Mouse (Mus musculus): Measurements from ENCODE around the gene Cep57l1. TPM values are rescaled to one million over a fixed set of nuclear protein-coding genes. Genes with fewer than 3 reads are reported as not detected.
A peak's percentile ranks its signal among the peaks of the same experiment; 100 is the strongest.

Gene Cep57l1
- polyA plus RNA-seq, 1 experiment from 2014 or later = 20.7 TPM

DNA sequence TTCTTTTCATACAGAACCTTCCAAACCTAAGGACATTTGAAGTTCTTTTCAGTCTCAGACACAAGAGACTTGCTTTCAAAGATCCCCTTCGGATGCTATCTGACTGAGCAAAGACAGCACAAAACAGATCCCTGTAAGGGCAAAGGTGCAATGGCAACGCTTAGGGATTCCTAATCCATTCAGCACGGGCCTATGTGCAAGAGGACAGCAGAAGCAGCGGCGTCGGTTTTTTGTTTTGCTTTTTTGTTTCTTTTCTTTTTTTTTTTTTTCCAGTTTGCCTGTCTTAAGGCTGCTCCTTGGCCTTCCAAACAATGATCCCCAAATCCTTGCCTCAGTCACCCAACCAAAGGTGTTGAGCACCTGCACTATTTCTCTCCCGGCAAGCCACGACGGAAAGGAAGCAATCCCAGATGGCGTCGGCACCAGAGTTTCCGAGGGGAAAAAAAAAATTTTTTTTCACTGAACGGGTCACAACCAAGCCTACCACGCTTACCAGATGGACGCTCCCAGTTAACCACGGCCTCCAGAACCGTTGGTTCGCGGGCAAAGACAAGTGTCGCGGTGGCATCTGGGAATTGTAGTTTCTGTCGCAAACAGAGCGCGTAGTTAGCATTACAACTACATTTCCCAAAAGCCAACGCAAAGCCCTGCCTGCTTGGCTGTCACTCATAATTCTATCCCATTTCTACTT, 446 bp downstream of the Cep57l1 start:
- no peaks in the 10 kb centered on the region for H3K9me3 ChIP-seq
- peaks cover 33% of the 10 kb centered on the region for H3K4me1 ChIP-seq (replicated peaks)
- H3K27ac ChIP-seq = peak overlapping the region; percentile 96
- no peaks in the 10 kb centered on the region for H3K27me3 ChIP-seq (ENCODE audit: insufficient read depth, poor library complexity, severe bottlenecking)
- H3K4me3 ChIP-seq = peak overlapping the region; percentile 65
- 0 out of 2 replicates have a peak, but pooled peaks cover 4% of the 10 kb centered on the region for H3K36me3 ChIP-seq
- DNase-seq (ENCODE audit: low spot score) = peak; percentile 85
- 4% methylated on average over 25 of the region's 25 CpGs for WGBS

- DNase-seq (ENCODE audit: low spot score) = no peak
These were observed 3.8 kb downstream of the Cep57l1 start for GRCm38 (mm10) chr10:41805729-41806355.

DNA sequence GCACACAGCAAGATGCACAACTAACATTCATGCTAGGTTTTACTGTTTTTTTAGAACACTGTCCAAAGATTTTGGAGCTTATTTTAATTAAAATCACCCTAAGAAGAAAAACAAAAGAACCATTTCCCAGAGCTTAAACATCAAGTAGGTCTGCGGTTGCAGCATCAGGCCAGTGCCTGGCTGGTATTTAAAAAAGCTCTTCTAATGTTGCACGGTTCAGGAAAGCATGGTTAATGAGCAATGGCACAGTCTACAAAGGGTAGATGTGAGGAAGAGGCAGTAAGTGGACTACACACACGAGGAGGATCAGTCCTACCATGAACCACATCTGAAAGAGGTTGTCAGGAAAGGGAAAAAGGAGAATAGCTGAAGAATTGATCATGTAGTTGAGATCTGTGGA, 5.0 kb downstream of the Cep57l1 start:
- peaks cover 49% of the 10 kb centered on the region for H3K36me3 ChIP-seq
- no peak overlapping the region for H3K4me3 ChIP-seq
- H3K4me1 ChIP-seq (replicated peaks) = no peaks in the 10 kb centered on the region
- H3K27me3 ChIP-seq (ENCODE audit: insufficient read depth, poor library complexity, severe bottlenecking) = no peaks in the 10 kb centered on the region
- no peak overlapping the region for H3K27ac ChIP-seq
- DNase-seq (ENCODE audit: low spot score) = no peak
- peaks cover 41% of the 10 kb centered on the region for H3K9me3 ChIP-seq
- WGBS = 90% methylated on average over 3 of the region's 3 CpGs

More at GRCm38 (mm10) chr10:41805729-41806355, 3.8 kb downstream of the Cep57l1 start:
- H3K9me3 ChIP-seq = peaks cover 32% of the 10 kb centered on the region
- no peak overlapping the region for H3K4me3 ChIP-seq
- WGBS = 86% methylated on average over 2 of the region's 2 CpGs
- peaks cover under 1% of the 10 kb centered on the region; the same call in 1 of the 2 replicates for H3K4me1 ChIP-seq (replicated peaks)
- peaks cover 37% of the 10 kb centered on the region for H3K36me3 ChIP-seq
- no peaks in the 10 kb centered on the region for H3K27me3 ChIP-seq (ENCODE audit: insufficient read depth, poor library complexity, severe bottlenecking)
- no peak overlapping the region for H3K27ac ChIP-seq

DNA sequence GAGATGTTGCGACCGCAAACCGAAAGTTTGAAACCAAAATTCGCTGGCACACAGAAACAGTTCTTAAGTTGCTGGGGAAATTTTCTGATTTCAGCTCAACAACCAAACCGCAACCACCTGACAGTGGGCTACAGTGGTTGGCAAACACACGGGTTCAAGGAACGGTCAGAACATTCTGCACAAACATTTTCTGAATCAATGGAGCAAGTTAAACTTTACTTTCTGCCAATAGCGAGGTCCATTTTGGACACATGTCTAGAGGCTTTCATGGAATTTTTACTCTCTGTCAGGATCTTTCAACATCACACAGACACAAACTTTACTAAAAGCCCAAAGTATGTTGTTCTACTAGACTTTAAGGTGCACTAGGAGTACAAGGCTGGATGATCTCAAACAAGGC, 6.2 kb downstream of the Cep57l1 start:
- no peak for DNase-seq (ENCODE audit: low spot score)
- Histone ChIP-seq H3K4me3 (no peak overlapping the region), H3K27me3 (ENCODE audit: insufficient read depth, poor library complexity, severe bottlenecking) (no peaks in the 10 kb centered on the region), H3K36me3 (peaks cover 61% of the 10 kb centered on the region), H3K9me3 (peaks cover 52% of the 10 kb centered on the region), H3K4me1 (replicated peaks) (no peaks in the 10 kb centered on the region), H3K27ac (no peak overlapping the region)
- WGBS = 96% methylated on average over 8 of the region's 8 CpGs

- no peak overlapping the region for H3K27ac ChIP-seq
- H3K4me1 ChIP-seq (replicated peaks) = no peaks in the 10 kb centered on the region
- H3K27me3 ChIP-seq (ENCODE audit: insufficient read depth, poor library complexity, severe bottlenecking) = no peaks in the 10 kb centered on the region
- peaks cover 59% of the 10 kb centered on the region for H3K9me3 ChIP-seq
- 96% methylated on average over 8 of the region's 8 CpGs for WGBS
- H3K36me3 ChIP-seq = peaks cover 75% of the 10 kb centered on the region
- DNase-seq (ENCODE audit: low spot score) = no peak
- H3K4me3 ChIP-seq = no peak overlapping the region
These were observed 12.4 kb downstream of the Cep57l1 start for GRCm38 (mm10) chr10:41797253-41797652.

- H3K36me3 ChIP-seq = peaks cover 35% of the 10 kb centered on the region
- H3K9me3 ChIP-seq = peaks cover 34% of the 10 kb centered on the region
- H3K27ac ChIP-seq = no peak overlapping the region
- H3K27me3 ChIP-seq (ENCODE audit: insufficient read depth, poor library complexity, severe bottlenecking) = no peaks in the 10 kb centered on the region
- DNase-seq (ENCODE audit: low spot score) = no peak
- H3K4me1 ChIP-seq (replicated peaks) = no peaks in the 10 kb centered on the region
- WGBS = 88% methylated on average over 6 of the region's 6 CpGs
- H3K4me3 ChIP-seq = no peak overlapping the region
These were observed 17.3 kb downstream of the Cep57l1 start for GRCm38 (mm10) chr10:41792375-41792774.

DNA sequence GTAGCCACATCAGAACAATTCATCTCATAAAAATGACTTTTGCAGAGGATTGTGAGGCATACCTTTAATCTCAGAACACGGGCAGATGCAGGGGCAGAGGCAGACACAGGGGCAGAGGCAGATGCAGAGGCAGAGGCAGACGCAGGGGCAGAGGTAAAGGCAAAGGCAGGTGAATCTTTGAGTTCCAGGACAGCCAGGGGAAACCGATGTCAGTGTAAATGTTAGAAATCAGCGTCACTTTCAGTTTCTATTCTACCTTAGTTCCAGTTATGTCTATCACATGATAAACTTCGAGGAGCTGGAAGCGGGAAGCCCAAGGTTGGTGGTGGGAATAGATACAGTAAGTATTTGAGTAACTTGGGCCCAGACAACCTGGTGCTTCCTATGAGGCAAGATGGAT, 42.4 kb downstream of the Cep57l1 start:
- H3K27me3 ChIP-seq (ENCODE audit: insufficient read depth, poor library complexity, severe bottlenecking) = no peaks in the 10 kb centered on the region
- H3K36me3 ChIP-seq = no peaks in the 10 kb centered on the region
- H3K4me3 ChIP-seq = no peak overlapping the region
- WGBS = 88% methylated on average over 6 of the region's 6 CpGs
- DNase-seq (ENCODE audit: low spot score) = no peak
- H3K4me1 ChIP-seq (replicated peaks) = no peaks in the 10 kb centered on the region
- H3K9me3 ChIP-seq = no peaks in the 10 kb centered on the region
- no peak overlapping the region for H3K27ac ChIP-seq

DNA sequence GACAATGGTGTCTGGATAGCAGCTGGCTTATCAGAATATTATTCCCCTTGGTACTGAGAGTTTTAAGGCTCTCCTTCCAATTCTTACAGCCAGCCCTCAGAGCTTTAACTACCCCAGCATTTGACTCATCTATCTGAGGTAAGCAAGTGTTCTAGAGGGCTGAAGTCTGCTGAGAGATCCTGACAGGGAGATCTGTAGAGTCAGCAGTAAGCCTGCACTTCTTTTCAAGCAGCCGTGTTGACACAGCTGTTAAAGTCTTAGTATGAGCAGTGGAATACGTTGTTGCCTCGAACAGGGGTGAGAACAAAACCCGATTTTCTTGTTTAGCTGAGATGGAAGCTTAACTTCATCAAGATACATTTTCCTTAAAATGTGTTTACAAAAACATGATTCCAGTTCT, 43.4 kb downstream of the Cep57l1 start:
- 72% methylated on average over 4 of the region's 4 CpGs for WGBS
- no peak for DNase-seq (ENCODE audit: low spot score)
- H3K4me1 ChIP-seq (replicated peaks) = no peaks in the 10 kb centered on the region
- H3K27me3 ChIP-seq (ENCODE audit: insufficient read depth, poor library complexity, severe bottlenecking) = no peaks in the 10 kb centered on the region
- no peak overlapping the region for H3K27ac ChIP-seq
- H3K36me3 ChIP-seq = no peaks in the 10 kb centered on the region
- H3K4me3 ChIP-seq = no peak overlapping the region
- H3K9me3 ChIP-seq = no peaks in the 10 kb centered on the region

DNA sequence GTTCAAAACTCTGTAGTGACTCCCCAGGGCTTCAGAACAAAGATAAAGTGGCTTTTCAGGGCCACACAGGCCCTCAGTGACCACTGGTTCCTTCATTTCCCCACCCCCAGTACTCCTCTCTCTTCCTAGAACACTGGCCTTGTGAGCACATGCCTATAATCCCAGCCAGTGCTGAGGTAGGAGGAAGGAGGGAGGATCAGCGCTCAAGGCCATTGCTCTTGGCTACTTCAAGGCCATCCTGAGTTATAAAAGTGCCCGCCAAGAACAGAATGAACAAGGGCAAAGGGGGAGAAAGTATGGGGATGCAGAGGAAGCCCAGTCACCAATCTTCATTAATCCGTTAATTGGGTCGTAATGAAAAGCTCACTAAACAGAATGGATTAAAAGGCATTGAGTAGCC, 44.1 kb downstream of the Cep57l1 start:
- Histone ChIP-seq H3K4me3 (no peak overlapping the region), H3K9me3 (no peaks in the 10 kb centered on the region), H3K36me3 (no peaks in the 10 kb centered on the region), H3K4me1 (replicated peaks) (peaks cover 6% of the 10 kb centered on the region; the same call in 1 of the 2 replicates), H3K27ac (no peak overlapping the region), H3K27me3 (ENCODE audit: insufficient read depth, poor library complexity, severe bottlenecking) (no peaks in the 10 kb centered on the region)
- WGBS = 91% methylated on average over 4 of the region's 4 CpGs
- no peak for DNase-seq (ENCODE audit: low spot score)

- Histone ChIP-seq H3K9me3 (no peaks in the 10 kb centered on the region), H3K27ac (no peak overlapping the region), H3K27me3 (ENCODE audit: insufficient read depth, poor library complexity, severe bottlenecking) (no peaks in the 10 kb centered on the region), H3K4me1 (replicated peaks) (peaks cover 6% of the 10 kb centered on the region; the same call in 1 of the 2 replicates), H3K4me3 (no peak overlapping the region), H3K36me3 (no peaks in the 10 kb centered on the region)
- 81% methylated on average over 3 of the region's 3 CpGs for WGBS
- DNase-seq (ENCODE audit: low spot score) = no peak
These were observed 45.8 kb downstream of the Cep57l1 start for GRCm38 (mm10) chr10:41763741-41764385.

- Histone ChIP-seq H3K4me1 (replicated peaks) (peaks cover 6% of the 10 kb centered on the region; the same call in 1 of the 2 replicates), H3K36me3 (no peaks in the 10 kb centered on the region), H3K4me3 (no peak overlapping the region), H3K9me3 (no peaks in the 10 kb centered on the region), H3K27ac (no peak overlapping the region), H3K27me3 (ENCODE audit: insufficient read depth, poor library complexity, severe bottlenecking) (no peaks in the 10 kb centered on the region)
- WGBS = 60% methylated on average over 3 of the region's 3 CpGs
- DNase-seq (ENCODE audit: low spot score) = no peak
These were observed 48.8 kb downstream of the Cep57l1 start for GRCm38 (mm10) chr10:41760866-41761265.

DNA sequence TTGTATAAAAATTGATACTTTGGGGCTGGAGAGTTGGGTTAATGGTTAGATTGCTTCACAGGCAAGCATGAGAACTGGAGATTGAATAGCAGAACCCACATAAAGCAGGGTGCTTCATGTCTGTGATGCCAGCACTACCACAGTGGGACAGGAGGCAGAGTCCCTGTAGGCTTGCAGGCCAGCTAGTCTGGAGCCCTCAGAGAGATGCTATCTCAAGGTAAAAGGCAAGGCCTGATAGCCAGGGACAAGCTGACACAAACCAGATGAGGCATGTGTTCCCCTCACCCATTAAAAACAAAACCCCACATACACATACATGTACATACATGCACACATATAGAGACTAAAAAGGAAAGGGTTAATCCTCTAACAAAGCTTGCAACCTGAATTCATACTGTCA, 51.6 kb downstream of the Cep57l1 start:
- no peak for DNase-seq (ENCODE audit: low spot score)
- H3K9me3 ChIP-seq = no peaks in the 10 kb centered on the region
- no peaks in the 10 kb centered on the region for H3K27me3 ChIP-seq (ENCODE audit: insufficient read depth, poor library complexity, severe bottlenecking)
- H3K27ac ChIP-seq = no peak overlapping the region
- H3K4me3 ChIP-seq = no peak overlapping the region
- no peaks in the 10 kb centered on the region for H3K36me3 ChIP-seq
- peaks cover 6% of the 10 kb centered on the region; the same call in 1 of the 2 replicates for H3K4me1 ChIP-seq (replicated peaks)

DNA sequence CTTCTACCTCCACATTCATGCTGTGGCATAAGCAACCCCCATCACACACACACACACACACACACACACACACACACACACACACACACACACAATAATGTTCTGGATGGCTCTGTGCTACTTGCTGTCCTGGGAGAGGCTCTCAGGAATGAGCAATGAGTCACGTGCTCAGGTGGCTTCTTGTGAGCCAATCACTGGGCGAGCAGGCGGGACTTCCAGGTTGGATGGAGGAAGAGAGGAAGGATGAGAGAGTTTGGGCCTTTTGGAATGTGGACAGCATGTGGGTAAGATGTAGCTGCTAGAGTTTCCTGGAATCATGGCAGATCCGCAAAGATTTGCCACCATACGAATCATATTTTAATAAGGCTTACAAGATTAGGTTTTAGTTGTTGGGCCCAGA, 52.4 kb downstream of the Cep57l1 start:
- Histone ChIP-seq H3K4me3 (no peak overlapping the region), H3K27me3 (ENCODE audit: insufficient read depth, poor library complexity, severe bottlenecking) (no peaks in the 10 kb centered on the region), H3K36me3 (no peaks in the 10 kb centered on the region), H3K9me3 (no peaks in the 10 kb centered on the region), H3K27ac (no peak overlapping the region), H3K4me1 (replicated peaks) (peaks cover 6% of the 10 kb centered on the region; the same call in 1 of the 2 replicates)
- WGBS = 92% methylated on average over 5 of the region's 5 CpGs
- DNase-seq (ENCODE audit: low spot score) = no peak
